Mouse (Mus musculus) hindbrain, embryonic 16.5 days (tissue): Measurements from ENCODE around the gene Rrm1. TPM values are rescaled to one million over a fixed set of nuclear protein-coding genes. Genes with fewer than 3 reads are reported as not detected.

ENCODE experiments used
- ATAC-seq: fragments of 200-750 bp; cut with Nextera tagmentation; 2 replicates; pipeline ENCODE4 v1.8.0; 2017; ENCODE audit warnings: moderate TSS enrichment, moderate library complexity
- H3K27ac ChIP-seq: fragments of 300-500 bp; sonication (generic); 2 replicates; pipeline ENCODE4 v1.5.1; 2014; ENCODE audit warnings: low read depth, mild to moderate bottlenecking, control low read depth, low read length, moderate library complexity
- H3K27me3 ChIP-seq: fragments of 300-500 bp; sonication (generic); replicated peaks from 2 replicates; pipeline ENCODE4 v1.6.1; 2014; ENCODE audit warnings: low read length; ENCODE audit not compliant: control insufficient read depth, insufficient read depth
- H3K36me3 ChIP-seq: fragments of 300-500 bp; sonication (generic); 2 replicates; pipeline ENCODE4 v1.6.1; 2014; ENCODE audit warnings: mild to moderate bottlenecking, low read length, moderate library complexity, mixed read lengths; ENCODE audit not compliant: control insufficient read depth, insufficient read depth
- H3K4me1 ChIP-seq: fragments of 300-500 bp; sonication (generic); 2 replicates; pipeline ENCODE4 v1.6.1; 2014; ENCODE audit warnings: low read depth, low read length; ENCODE audit not compliant: control insufficient read depth, insufficient read depth
- H3K4me2 ChIP-seq: fragments of 300-500 bp; sonication (generic); 2 replicates; pipeline ENCODE4 v1.6.1; 2014; ENCODE audit warnings: mild to moderate bottlenecking, low read length, control low read depth, moderate library complexity
- H3K4me3 ChIP-seq: fragments of 300-500 bp; sonication (generic); 2 replicates; pipeline ENCODE4 v1.5.1; 2014; ENCODE audit warnings: mild to moderate bottlenecking, low read length, control low read depth, moderate library complexity
- H3K9ac ChIP-seq: fragments of 300-500 bp; sonication (generic); 2 replicates; pipeline ENCODE4 v1.6.1; 2014; ENCODE audit warnings: low read depth, mild to moderate bottlenecking, control low read depth, low read length, moderate library complexity
- H3K9me3 ChIP-seq: fragments of 300-500 bp; sonication (generic); 2 replicates; pipeline ENCODE4 v1.6.1; 2014; ENCODE audit warnings: mild to moderate bottlenecking, low read length, moderate library complexity; ENCODE audit not compliant: control insufficient read depth
- WGBS: fragments of 180-500 bp; shearing (Covaris S2); extraction: QIAGEN DNeasy Blood & Tissue Kit; methylation state at CpG from one replicate; pipeline ENCODE4 v1.1.7; 2014; 5-methylcytosine and 5-hydroxymethylcytosine counted together
- polyA plus RNA-seq: library from polyadenylated mRNA; unstranded; fragments of >200 nt; fragmentation: Nextera tagmentation; extraction: Ambion mirVana; gene quantifications from 2 replicates; pipeline ENCODE4 v1.2.1, GENCODE M21; 2015

The Rrm1 gene
- polyA plus RNA-seq, 1 experiment from 2014 or later: 48.8 TPM

GRCm38 (mm10) chr7:102508666-102509065 lies 67.2 kb downstream of the Rrm1 start:
- Histone ChIP-seq H3K36me3 (no peaks in the 10 kb centered on the region), H3K4me2 (no peak overlapping the region), H3K9ac (no peak overlapping the region), H3K27ac (no peak overlapping the region), H3K4me3 (no peak overlapping the region), H3K9me3 (no peaks in the 10 kb centered on the region), H3K4me1 (0 out of 2 replicates have a peak, but pooled peaks cover 2% of the 10 kb centered on the region), H3K27me3 (0 out of 2 replicates have a peak, but pooled peaks cover under 1% of the 10 kb centered on the region)
- WGBS: 88% methylated on average over 6 of the region's 6 CpGs
- ATAC-seq: no peak

GRCm38 (mm10) chr7:102509726-102510125 lies 68.2 kb downstream of the Rrm1 start:
- 0 out of 2 replicates have a peak, but pooled peaks cover 2% of the 10 kb centered on the region for H3K4me1 ChIP-seq
- no peaks in the 10 kb centered on the region for H3K9me3 ChIP-seq
- H3K27ac ChIP-seq: no peak overlapping the region
- 71% methylated on average over 7 of the region's 7 CpGs for WGBS
- H3K9ac ChIP-seq: no peak overlapping the region
- no peaks in the 10 kb centered on the region for H3K36me3 ChIP-seq
- 0 out of 2 replicates have a peak, but pooled peaks cover 3% of the 10 kb centered on the region for H3K27me3 ChIP-seq
- no peak for ATAC-seq
- H3K4me2 ChIP-seq: no peak overlapping the region
- no peak overlapping the region for H3K4me3 ChIP-seq

- Histone ChIP-seq H3K9me3 (no peaks in the 10 kb centered on the region), H3K27ac (no peak overlapping the region), H3K4me1 (peaks cover 9% of the 10 kb centered on the region), H3K4me2 (no peak overlapping the region), H3K27me3 (0 out of 2 replicates have a peak, but pooled peaks cover 3% of the 10 kb centered on the region), H3K9ac (no peak overlapping the region), H3K4me3 (no peak overlapping the region), H3K36me3 (no peaks in the 10 kb centered on the region)
- 94% methylated on average over 10 of the region's 10 CpGs for WGBS
- ATAC-seq: no peak
Measured at GRCm38 (mm10) chr7:102511927-102512326, 70.4 kb downstream of the Rrm1 start.

- Histone ChIP-seq H3K27me3 (0 out of 2 replicates have a peak, but pooled peaks cover 3% of the 10 kb centered on the region), H3K9me3 (no peaks in the 10 kb centered on the region), H3K27ac (peak overlapping the region; percentile 46; the same call in 1 of the 2 replicates), H3K4me2 (peak overlapping the region; percentile 91), H3K9ac (peak overlapping the region; percentile 86), H3K4me3 (peak overlapping the region; percentile 49), H3K36me3 (no peaks in the 10 kb centered on the region), H3K4me1 (peaks cover 9% of the 10 kb centered on the region)
- ATAC-seq: peak; percentile 98
- under 1% methylated on average over 54 of the region's 54 CpGs for WGBS
Measured at GRCm38 (mm10) chr7:102512814-102513435, 71.4 kb downstream of the Rrm1 start.

- no peak overlapping the region for H3K27ac ChIP-seq
Measured at GRCm38 (mm10) chr7:102514144-102514543, 72.6 kb downstream of the Rrm1 start.

GRCm38 (mm10) chr7:102516261-102517050 lies 75.0 kb downstream of the Rrm1 start:
- no peak overlapping the region for H3K9ac ChIP-seq
- H3K4me3 ChIP-seq: no peak overlapping the region
- peaks cover 9% of the 10 kb centered on the region for H3K4me1 ChIP-seq
- no peak overlapping the region for H3K4me2 ChIP-seq
- H3K27ac ChIP-seq: no peak overlapping the region
- H3K27me3 ChIP-seq: 0 out of 2 replicates have a peak, but pooled peaks cover 3% of the 10 kb centered on the region
- no peak for ATAC-seq
- H3K9me3 ChIP-seq: no peaks in the 10 kb centered on the region
- H3K36me3 ChIP-seq: no peaks in the 10 kb centered on the region
- 54% methylated on average over 10 of the region's 10 CpGs for WGBS

More at GRCm38 (mm10) chr7:102514144-102514543, 72.6 kb downstream of the Rrm1 start:
- H3K9me3 ChIP-seq: no peaks in the 10 kb centered on the region
- no peak for ATAC-seq
- H3K4me2 ChIP-seq: no peak overlapping the region
- WGBS: 79% methylated on average over 4 of the region's 4 CpGs
- peaks cover 9% of the 10 kb centered on the region for H3K4me1 ChIP-seq
- no peak overlapping the region for H3K4me3 ChIP-seq
- no peak overlapping the region for H3K9ac ChIP-seq
- no peaks in the 10 kb centered on the region for H3K36me3 ChIP-seq
- 0 out of 2 replicates have a peak, but pooled peaks cover 3% of the 10 kb centered on the region for H3K27me3 ChIP-seq

GRCm38 (mm10) chr7:102517051-102517335 lies 75.5 kb downstream of the Rrm1 start:
- Histone ChIP-seq H3K4me1 (peaks cover 9% of the 10 kb centered on the region), H3K4me3 (no peak overlapping the region), H3K36me3 (no peaks in the 10 kb centered on the region), H3K4me2 (no peak overlapping the region), H3K9ac (no peak overlapping the region), H3K27me3 (0 out of 2 replicates have a peak, but pooled peaks cover 3% of the 10 kb centered on the region), H3K9me3 (no peaks in the 10 kb centered on the region), H3K27ac (no peak overlapping the region)
- 58% methylated on average over 2 of the region's 2 CpGs for WGBS
- peak; percentile 12; the same call in 1 of the 2 replicates for ATAC-seq
